Mouse (Mus musculus): ENCODE measurements around the gene Rps6ka2.
"Not testable (repeated sequence)": the region's sequence is repeated elsewhere in the genome, so short reads cannot be mapped to it uniquely, and the experiment has no call there.

GRCm38 (mm10) chr17:7337381-7337780, 167.5 kb downstream of the Rps6ka2 start:
- TF ChIP-seq CTCF (IDR thresholded peaks at IDR 0.05; ENCODE audit: low read depth, low read length); TAL1 (conservative IDR thresholded peaks at IDR 0.05; ENCODE audit: low read depth, low read length); GATA1 (IDR thresholded peaks at IDR 0.05; ENCODE audit: borderline replicate concordance, low read length): not testable (repeated sequence)

All from G1E (cell line).